Mouse (Mus musculus) Patski (cell line): ENCODE measurements at regions not wholly inside any gene's neighbourhood (a gene's known extent, or its start where the extent isn't known, plus 50 kb on each side); places are given as distances from the start of the nearest gene placed in this dataset.
A peak's percentile ranks its signal among the peaks of the same experiment; 100 is the strongest.

Experiments
- ATAC-seq: fragments of 100-300 bp; one replicate; pipeline ENCODE4 v1.8.0; 2021
- CTCF ChIA-PET: fragments of 350-600 bp; sonication (Branson Sonifier 250); formaldehyde crosslinking; loops from one replicate; lab custom pipeline; 2022; ENCODE audit warnings: inconsistent platforms; lab: Charles Lee
- POLR2A ChIA-PET: fragments of 350-600 bp; sonication (Branson Sonifier 250); formaldehyde crosslinking; loops from one replicate; lab custom pipeline; 2022; ENCODE audit warnings: antibody characterized with exemption, inconsistent platforms; lab: Charles Lee
- DNase-seq: peaks from one replicate; pipeline ENCODE4 v3.0.0-alpha.2; 2011; ENCODE audit warnings: low read depth, low spot score
- H3K27me3 ChIP-seq: fragments of 371-371 bp; one replicate; pipeline ENCODE4 v1.5.1; 2021
- CTCF ChIP-seq: fragments of 100-300 bp; IDR thresholded peaks from one replicate; pipeline ENCODE4 v1.5.1; 2021
- in situ Hi-C: fragments of 300-500 bp; cut with MboI; formaldehyde crosslinking; loops from 3 replicates; pipeline ENCODE4 v1.11.1; 2018; ENCODE audit warnings: low pct_unique_long_range_greater_than_20kb, mixed read lengths

DNA sequence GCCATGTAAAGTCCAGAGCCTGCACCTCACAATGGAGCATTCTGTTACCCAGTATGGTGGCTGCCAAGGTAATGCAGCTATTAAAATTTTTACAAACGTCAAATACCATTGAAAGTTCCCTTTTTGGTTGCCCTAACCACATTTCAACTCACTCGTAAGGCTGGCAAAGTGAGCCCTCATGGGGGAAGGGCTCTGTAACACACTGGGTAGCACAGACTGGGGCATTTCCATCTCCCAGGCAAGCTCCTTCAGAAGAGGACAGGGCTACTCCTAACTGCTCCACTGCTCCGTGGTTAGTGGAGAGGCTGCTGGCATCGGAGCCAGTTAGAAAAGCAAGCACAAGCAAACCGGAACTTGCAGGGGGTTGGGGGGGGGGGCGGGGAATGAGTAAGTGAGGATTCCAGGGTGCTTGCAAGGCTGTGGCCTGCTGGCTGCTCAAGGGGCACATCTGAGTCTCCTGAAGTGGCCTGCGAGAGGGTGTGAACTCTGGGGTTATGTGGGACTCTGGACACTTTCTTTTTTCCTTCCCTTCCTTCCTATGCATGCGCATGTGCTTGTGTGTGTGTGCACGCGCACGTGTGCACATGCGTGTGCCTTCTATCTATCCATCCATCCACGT lies 233.8 kb downstream of the Sox9 start:
- DNase-seq (no peak), ATAC-seq (peak; percentile 31)
- H3K27me3 ChIP-seq = no peaks in the 10 kb centered on the region
- ChIA-PET POLR2A (no interaction called here), CTCF (interaction anchor here (1.2 to 1.6 kb wide), 2 partner anchors 47 to 149 kb away, joined by 3 to 6 read pairs; no protein-coding TSS in a partner anchor)
- in situ Hi-C loops = loop anchor here (25.0 kb wide), 1 partner anchor 472 kb away; no protein-coding TSS in a partner anchor
- TF ChIP-seq CTCF = no peak

DNA sequence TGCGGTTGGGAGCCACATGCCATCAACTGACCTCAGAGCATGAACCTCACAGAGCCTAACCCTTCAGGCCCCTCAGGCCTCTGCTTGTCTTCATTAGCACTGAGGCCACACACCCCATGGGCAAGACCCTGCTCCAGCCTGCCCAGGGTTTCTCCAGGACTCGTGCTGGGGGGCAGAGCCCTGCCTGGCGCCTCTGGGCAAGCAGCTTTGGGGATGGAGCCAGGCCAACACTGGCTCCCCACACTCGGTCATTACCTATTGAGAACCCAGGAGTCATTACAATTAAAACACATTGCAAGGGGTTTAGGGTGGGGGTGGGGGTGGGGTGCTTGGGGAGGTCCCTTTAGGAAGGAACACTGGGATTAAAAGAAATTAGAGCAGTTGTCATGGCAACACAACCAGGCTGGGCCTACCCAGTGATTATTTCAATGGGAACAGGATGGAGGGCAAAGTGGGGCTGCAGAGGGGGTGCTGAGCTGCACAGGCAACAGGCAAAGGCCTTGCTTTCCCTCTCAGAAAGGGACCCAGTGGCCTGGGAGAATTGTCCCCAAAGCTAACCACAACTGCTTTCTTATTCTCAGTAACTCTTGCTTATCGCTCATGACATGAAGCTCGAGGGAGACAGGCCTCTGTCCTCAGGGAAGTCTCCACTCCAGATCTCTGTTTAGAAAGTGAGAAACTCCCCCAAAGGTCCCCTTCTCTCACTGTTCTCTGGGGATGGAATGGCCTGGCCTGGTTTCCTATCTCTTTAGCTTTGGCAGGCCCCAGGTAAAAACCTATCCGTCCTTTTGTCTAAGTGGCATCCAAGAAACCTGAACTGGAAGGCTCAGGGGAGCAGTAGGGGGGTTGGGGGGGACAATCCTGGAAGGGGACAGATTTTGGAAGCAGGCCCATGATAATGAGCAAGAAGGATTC lies 235.0 kb downstream of the Sox9 start:
- TF ChIP-seq CTCF = no peak
- DNase-seq (no peak), ATAC-seq (peak; percentile 72)
- no peaks in the 10 kb centered on the region for H3K27me3 ChIP-seq
- in situ Hi-C loops = loop anchor here (25.0 kb wide), 1 partner anchor 470 kb away; no protein-coding TSS in a partner anchor
- ChIA-PET POLR2A (interaction anchor here (0.6 to 1.1 kb wide), 2 partner anchors 128 to 234 kb away, joined by 4 to 5 read pairs; no protein-coding TSS in a partner anchor), CTCF (interaction anchor here (1.6 kb wide), 1 partner anchor 148 kb away, joined by 6 read pairs; no protein-coding TSS in a partner anchor)

DNA sequence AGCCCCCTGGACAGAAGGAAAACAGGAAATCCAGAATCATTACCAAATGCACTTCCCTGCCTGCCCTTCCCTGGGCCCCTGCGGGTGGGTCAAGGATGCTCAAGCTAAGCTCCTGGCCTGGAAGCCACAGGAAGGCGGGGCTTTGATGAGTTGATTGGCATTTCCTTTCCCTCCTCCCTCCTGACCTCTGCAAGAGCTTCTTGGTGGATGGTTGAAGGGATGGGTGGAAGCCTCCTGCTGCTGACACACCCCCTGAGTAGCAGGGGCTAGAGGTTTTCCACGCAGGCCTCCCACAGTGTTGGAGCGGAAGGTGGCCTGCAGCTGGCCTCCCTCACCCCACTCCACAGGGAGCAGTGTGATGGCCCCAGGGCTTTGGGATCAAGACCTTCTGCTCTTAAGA lies 239.5 kb downstream of the Sox9 start:
- ATAC-seq (no peak), DNase-seq (no peak)
- in situ Hi-C loops = loop anchor here (25.0 kb wide), 1 partner anchor 466 kb away; no protein-coding TSS in a partner anchor
- no peaks in the 10 kb centered on the region for H3K27me3 ChIP-seq
- CTCF ChIA-PET = no interaction called here
- no peak for TF ChIP-seq CTCF
- POLR2A ChIA-PET = interaction anchor here (0.8 kb wide), 1 partner anchor 113 kb away, joined by 3 read pairs; no protein-coding TSS in a partner anchor

DNA sequence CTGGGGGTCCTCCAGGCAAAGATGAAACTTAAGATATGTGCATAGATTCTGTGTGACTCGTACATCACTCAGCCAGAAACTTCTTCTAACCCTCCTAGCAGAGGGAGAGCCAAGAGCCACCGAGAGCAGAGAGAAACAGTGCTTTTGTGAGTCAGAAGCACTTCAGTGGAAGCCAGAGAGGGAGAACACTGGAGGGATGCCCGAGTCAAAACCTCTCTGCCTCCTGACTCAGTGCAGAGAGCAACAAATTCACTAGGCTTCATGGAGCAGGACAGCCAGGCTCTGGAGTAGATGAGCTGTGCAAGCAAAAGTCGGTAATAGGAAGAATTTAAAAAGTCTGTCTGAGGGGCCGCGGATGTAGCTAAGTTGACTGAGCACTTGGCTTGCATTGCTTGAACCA lies 245.0 kb downstream of the Sox9 start:
- no peak for TF ChIP-seq CTCF
- in situ Hi-C loops = no loop called here
- POLR2A ChIA-PET = no interaction called here
- H3K27me3 ChIP-seq = no peaks in the 10 kb centered on the region
- DNase-seq (no peak), ATAC-seq (peak; percentile 53)
- CTCF ChIA-PET = interaction anchor here (1.4 kb wide), 1 partner anchor 138 kb away, joined by 4 read pairs; no protein-coding TSS in a partner anchor

DNA sequence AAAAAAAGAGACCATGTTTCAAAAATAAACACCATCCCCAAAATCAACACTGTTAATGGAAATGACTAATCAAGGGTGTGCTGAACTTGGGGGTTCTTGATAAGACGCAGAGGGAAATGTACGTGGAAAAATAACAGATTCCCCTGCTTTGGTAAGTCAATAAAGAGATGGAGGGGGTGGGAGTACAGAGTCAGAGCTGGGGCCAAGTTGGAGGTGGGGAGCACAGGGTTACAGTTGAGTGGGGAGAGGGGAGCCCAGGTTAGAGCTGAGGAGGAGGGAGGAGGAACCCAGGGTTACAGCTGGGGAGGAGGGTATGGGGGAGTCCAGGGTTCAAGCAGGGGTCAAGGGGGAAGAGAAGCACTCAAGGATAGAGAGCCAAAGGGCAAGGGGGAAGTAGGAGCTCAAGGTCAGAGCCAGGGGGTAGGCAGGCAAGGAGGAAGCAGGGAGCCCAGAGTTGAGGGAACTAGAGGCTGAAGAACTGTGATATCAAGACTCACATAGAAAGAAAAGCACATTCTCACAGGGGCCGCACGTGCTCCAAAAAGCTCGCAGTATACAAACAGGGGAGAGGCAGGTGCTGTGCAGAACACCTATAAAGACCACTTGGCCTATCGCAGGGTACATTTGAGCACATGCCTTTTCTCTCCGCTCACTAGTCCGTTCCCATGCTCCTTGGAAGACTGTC lies 246.4 kb downstream of the Sox9 start:
- ATAC-seq = no peak
- CTCF ChIA-PET = interaction anchor here (1.0 to 1.3 kb wide), 2 partner anchors 34 to 136 kb away, joined by 3 to 5 read pairs; no protein-coding TSS in a partner anchor

DNA sequence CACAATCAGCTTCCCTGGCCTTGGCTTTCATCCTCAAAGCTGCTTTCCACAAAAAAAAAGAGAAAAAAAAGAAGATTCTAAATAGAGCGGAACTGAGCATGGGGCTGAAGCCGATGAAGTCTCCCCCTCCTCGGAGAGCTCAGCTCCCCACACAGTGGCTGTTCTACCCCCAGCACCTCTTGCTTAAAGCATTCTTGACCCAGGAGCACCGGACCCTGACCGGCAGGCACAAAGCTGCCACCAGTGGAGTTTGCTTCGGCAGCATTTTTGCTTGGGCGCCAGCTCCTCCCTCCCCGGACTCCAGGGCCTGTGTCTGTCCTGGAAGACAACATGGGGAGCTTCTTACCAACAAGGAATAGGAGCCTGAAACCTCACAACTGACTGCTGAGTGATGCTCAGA lies 249.4 kb downstream of the Sox9 start:
- ChIA-PET POLR2A (interaction anchor here (0.5 to 0.9 kb wide), 3 partner anchors 23 to 250 kb away, joined by 3 read pairs; partner anchors contain the start of gene Sox9), CTCF (interaction anchor here (0.7 to 1.3 kb wide), 2 partner anchors 30 to 140 kb away, joined by 3 to 5 read pairs; no protein-coding TSS in a partner anchor)
- H3K27me3 ChIP-seq = no peaks in the 10 kb centered on the region
- in situ Hi-C loops = no loop called here
- no peak for TF ChIP-seq CTCF
- ATAC-seq = peak; percentile 76
- peak; percentile 59 for DNase-seq

More for the DNA sequence above, 246.4 kb downstream of the Sox9 start:
- no peak for TF ChIP-seq CTCF
- no peaks in the 10 kb centered on the region for H3K27me3 ChIP-seq
- POLR2A ChIA-PET = no interaction called here
- DNase-seq = no peak
- in situ Hi-C loops = no loop called here

DNA sequence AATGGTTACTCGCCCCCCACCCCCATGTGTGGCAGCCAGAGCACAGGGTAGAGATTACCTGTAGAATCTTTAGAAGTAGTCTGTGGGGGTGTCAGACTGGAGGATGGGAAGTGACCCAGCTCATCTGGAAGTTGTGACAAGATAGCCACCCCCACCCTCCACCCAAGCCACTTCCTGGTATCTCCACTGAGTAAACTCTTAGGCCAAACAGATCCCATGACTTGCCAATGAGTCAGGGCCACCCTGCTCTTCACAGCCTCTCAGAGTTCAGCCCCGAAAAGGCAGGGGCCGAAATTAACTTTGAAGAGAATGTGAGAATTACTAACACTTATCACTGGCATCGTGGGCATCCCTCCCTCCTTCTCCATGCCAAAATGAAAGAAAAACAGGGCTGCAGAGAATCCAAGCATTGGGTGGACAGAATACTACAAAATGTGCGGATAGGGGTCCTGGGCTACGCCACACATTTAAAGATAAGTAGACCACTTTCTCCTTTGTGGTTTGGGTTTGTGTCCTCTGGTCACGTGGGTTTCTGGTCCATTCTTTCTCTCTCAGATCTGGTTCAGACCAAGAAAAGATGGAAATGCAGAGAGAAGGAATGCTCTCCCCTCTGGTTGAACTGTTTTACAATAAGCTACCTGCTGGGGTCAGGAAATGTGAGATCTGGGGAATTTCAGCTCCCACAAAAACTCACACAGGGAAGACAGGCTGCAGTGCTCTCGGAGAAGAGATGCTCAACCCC lies 250.6 kb downstream of the Sox9 start:
- ATAC-seq (peak; percentile 41), DNase-seq (no peak)
- in situ Hi-C loops = no loop called here
- H3K27me3 ChIP-seq = no peaks in the 10 kb centered on the region
- TF ChIP-seq CTCF = no peak
- CTCF ChIA-PET = interaction anchor here (1.9 kb wide), 1 partner anchor 16 kb away, joined by 5 read pairs; no protein-coding TSS in a partner anchor
- POLR2A ChIA-PET = no interaction called here

DNA sequence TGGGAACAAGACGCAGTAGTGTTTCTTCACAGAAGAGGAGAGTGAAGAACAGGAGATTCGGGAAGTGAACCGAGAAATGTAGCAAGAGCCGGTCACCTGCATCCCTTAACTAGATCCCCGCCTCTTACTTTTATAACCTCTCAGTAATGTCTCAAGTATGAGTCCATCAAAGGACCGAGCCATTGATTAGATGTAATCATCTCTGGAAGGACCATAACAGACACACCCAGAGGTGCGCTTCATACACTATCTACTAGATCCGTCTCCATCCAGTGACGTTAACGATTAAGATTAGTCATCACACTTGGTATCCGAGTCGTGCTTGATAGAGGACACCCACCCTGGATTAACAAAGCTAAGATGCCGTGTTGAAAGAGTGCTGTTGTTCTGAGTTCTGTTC lies 252.9 kb downstream of the Sox9 start:
- no peak for DNase-seq
- no peak for ATAC-seq
- in situ Hi-C loops = no loop called here
- POLR2A ChIA-PET = no interaction called here
- H3K27me3 ChIP-seq = no peaks in the 10 kb centered on the region
- CTCF ChIA-PET = interaction anchor here (1.9 kb wide), 1 partner anchor 14 kb away, joined by 5 read pairs; no protein-coding TSS in a partner anchor
- TF ChIP-seq CTCF = no peak

DNA sequence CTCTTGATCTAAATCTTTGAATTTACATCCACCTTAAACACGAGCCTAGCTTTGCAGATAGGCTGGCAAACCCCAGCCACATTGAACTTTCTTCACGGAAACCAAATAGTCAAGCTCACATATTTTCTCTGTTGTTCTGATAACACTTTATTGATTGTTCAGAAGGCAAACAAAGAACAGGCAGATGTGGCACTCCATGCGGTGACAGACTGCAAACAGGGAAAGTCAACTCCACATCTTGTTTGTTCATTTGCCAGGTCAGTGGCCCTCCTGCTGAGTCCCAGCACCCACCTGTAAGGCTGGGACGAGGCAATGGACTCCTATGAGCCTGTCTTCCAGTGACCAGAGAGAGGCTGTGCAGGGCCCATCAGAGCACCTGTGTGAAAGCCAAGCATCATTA lies 255.7 kb downstream of the Sox9 start:
- in situ Hi-C loops = no loop called here
- ChIA-PET CTCF (no interaction called here), POLR2A (no interaction called here)
- TF ChIP-seq CTCF = no peak
- ATAC-seq (no peak), DNase-seq (no peak)
- no peaks in the 10 kb centered on the region for H3K27me3 ChIP-seq
